Mouse (Mus musculus) left cerebral cortex, postnatal 36 days (tissue): ENCODE measurements around the gene Gm3327. TPM values are rescaled to one million over a fixed set of nuclear protein-coding genes. Genes with fewer than 3 reads are reported as not detected.
"Not testable (repeated sequence)": the region's sequence is repeated elsewhere in the genome, so short reads cannot be mapped to it uniquely, and the experiment has no call there.

Experiments used
- DNase-seq, 2 experiments: peaks; one replicate each; pipeline ENCODE4 v3.0.0; 2021 to 2022; ENCODE audit warnings: low spot score in 2 of 2, mixed read lengths in 1 of 2
- intact Hi-C: fragments of 180-260 bp; cut with DNase I; formaldehyde crosslinking; loops from one replicate; pipeline ENCODE4 v1.15.1; 2025
- total RNA-seq, 2 experiments: library from RNA; stranded (reverse); gene quantifications; 2 replicates each; pipeline ENCODE4 v1.2.3; 2021

The Gm3327 gene
- not detected for total RNA-seq

- intact Hi-C loops, DNase-seq: not testable (repeated sequence)
These were observed at the start of gene Gm3327 for GRCm38 (mm10) chr14:44123551-44123950. Gene Gm3327, plus strand, starts transcription at chr14:44123851.

- DNase-seq, intact Hi-C loops: not testable (repeated sequence)
These were observed 45.8 kb upstream of the Gm3327 start for GRCm38 (mm10) chr14:44077785-44078341.

DNA sequence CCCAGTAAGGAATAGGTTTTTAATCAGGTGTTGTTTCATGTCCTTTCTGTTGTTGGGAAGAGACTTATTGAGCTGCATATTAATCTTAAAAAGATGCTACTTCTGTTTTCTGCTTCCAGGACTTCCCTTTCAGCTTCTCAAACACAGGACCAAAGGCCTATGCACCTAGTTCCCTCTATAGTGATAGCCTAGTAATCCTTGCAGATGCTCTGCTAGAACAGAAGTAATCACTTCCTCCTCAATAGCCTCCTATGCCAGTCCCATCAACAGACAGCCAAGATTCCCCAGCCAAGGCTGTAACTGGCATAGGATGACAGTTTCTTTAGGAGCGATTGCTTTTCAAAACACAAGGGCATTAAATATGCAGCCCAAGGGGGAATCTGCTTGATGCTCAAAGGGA is 37.1 kb upstream of the Gm3327 start:
- intact Hi-C loops, DNase-seq: not testable (repeated sequence)

GRCm38 (mm10) chr14:44087535-44087934 is 36.1 kb upstream of the Gm3327 start:
- DNase-seq, intact Hi-C loops: not testable (repeated sequence)

DNA sequence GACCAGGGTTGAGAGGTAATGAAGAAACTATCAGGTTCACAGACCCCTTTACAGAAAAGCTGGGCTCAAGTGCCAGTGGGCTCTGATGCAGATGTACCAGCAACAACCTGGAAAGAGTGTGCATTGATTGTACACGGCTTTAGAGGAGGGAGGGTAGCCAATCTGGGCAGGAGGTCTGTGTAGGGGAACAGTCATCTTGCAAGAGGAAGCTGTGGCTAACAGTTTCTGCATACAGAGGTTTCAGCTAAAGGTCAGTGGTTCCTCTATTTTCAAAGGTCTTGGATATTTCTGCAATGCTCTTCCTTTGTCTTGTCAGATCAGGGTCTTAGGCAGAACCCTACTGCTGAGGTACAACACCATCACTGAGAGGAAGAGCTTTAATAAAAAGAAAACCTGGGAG is 32.1 kb upstream of the Gm3327 start:
- DNase-seq, intact Hi-C loops: not testable (repeated sequence)

DNA sequence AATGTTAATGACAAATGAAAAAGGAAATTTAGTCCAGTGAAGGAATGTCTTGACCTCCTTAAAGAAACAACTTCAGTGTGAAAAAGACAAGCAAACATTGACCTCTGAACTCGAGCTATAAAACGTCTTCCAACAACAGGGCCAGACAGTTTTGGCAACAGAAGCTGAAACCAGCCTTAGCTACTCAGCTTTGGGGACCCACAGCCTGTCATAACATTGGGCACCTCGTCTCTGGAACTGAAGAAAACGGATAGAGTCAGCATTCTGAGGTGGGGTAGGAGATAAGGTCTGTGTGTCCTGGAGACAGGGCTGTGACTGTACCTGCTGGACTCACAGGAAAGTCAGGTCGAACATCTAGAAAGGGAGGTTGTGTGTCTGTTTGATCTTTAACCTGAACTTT is 29.2 kb upstream of the Gm3327 start:
- intact Hi-C loops, DNase-seq: not testable (repeated sequence)

GRCm38 (mm10) chr14:44100030-44100429 is 23.6 kb upstream of the Gm3327 start:
- intact Hi-C loops, DNase-seq: not testable (repeated sequence)

GRCm38 (mm10) chr14:44102354-44102753 is 21.3 kb upstream of the Gm3327 start, which contains the start of gene Ear2:
Gene Ear2, plus strand, starts transcription at chr14:44102654.
- DNase-seq, intact Hi-C loops: not testable (repeated sequence)

DNA sequence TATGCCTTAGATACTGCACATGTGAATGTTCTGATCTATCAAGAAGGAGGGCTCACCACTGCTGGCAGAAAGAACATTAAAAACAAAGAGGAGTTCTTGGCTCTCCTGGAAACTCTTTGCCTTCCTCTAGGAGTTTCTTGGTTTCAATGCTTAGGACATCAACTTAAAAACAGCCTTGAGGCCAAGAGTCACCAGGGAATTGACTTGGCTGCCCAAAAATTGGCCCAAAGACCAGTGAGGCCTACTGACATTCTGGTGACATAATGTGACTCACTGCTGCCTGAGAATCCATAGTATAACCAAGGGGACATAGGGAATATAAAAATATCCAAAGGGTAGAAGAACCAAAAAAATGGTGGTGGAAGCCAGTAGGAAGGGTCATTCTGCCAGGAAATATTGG is 12.7 kb upstream of the Gm3327 start:
- intact Hi-C loops, result no loop called here
- no peak for DNase-seq

Other genes starting within 250 kb of the Gm3327 start
- gene Ear1, start 248.3 kb upstream of the Gm3327 start, total RNA-seq, result not detected
- gene Ear10, start 200.3 kb upstream of the Gm3327 start, total RNA-seq, result not detected
- gene Gm8113, start 198.5 kb upstream of the Gm3327 start, total RNA-seq, result not detected
- gene Ang5, start 166.8 kb upstream of the Gm3327 start, total RNA-seq, result not detected
- not detected for gene Ang6, start 121.6 kb upstream of the Gm3327 start, total RNA-seq
- gene Ear2, start 21.2 kb upstream of the Gm3327 start, total RNA-seq, result under 1 TPM; 0.47 to 0.79 TPM
- not detected for gene Gm8212, start 73.8 kb downstream of the Gm3327 start, total RNA-seq
- gene 4930503E14Rik, start 89.4 kb downstream of the Gm3327 start, total RNA-seq, result not detected
- gene Gm8220, start 161.7 kb downstream of the Gm3327 start, total RNA-seq, result not detected
- not detected for gene Gm5930, start 214.7 kb downstream of the Gm3327 start, total RNA-seq
- not detected for gene Gm8229, start 241.5 kb downstream of the Gm3327 start, total RNA-seq